Mouse (Mus musculus) lung, adult 2 months (tissue): ENCODE measurements around the gene Rbp1. TPM values are rescaled to one million over a fixed set of nuclear protein-coding genes. Genes with fewer than 3 reads are reported as not detected.

Source experiments
- DNase-seq: peaks from one replicate; pipeline ENCODE4 v3.0.0; 2022
- H3K4me1 ChIP-seq: fragments of 200-500 bp; 2 replicates; pipeline ENCODE4 v1.6.1; 2011; ENCODE audit warnings: low read length; ENCODE audit not compliant: control insufficient read depth, insufficient read depth
- H3K4me3 ChIP-seq: fragments of 200-500 bp; replicated peaks from 2 replicates; pipeline ENCODE3; 2011; ENCODE audit warnings: low read depth, mild to moderate bottlenecking, control low read depth, low read length; ENCODE audit errors: extremely low read depth
- CTCF ChIP-seq: fragments of 200-500 bp; IDR thresholded peaks from 2 replicates; pipeline ENCODE4 v1.5.1; 2011; ENCODE audit warnings: mild to moderate bottlenecking, low read length, control low read depth; ENCODE audit not compliant: insufficient read depth
- POLR2A ChIP-seq: fragments of 200-500 bp; IDR thresholded peaks from 2 replicates; pipeline ENCODE4 v1.6.1; 2011; ENCODE audit warnings: low read depth, mild to moderate bottlenecking, control low read depth, low read length, borderline replicate concordance; ENCODE audit errors: extremely low read depth
- WGBS: fragments of 180-500 bp; shearing (Covaris S2); methylation state at CpG from one replicate; pipeline ENCODE4 v1.1.7; 2018; 5-methylcytosine and 5-hydroxymethylcytosine counted together
- polyA plus RNA-seq: library from polyadenylated mRNA; depleted of rRNA; stranded (reverse); fragments of >200 nt; gene quantifications from 2 replicates; pipeline ENCODE4 v1.2.3, GENCODE M21; 2012; rRNA removed

Gene Rbp1
- 14.5 and 19.4 TPM in 2 replicates for polyA plus RNA-seq

DNA sequence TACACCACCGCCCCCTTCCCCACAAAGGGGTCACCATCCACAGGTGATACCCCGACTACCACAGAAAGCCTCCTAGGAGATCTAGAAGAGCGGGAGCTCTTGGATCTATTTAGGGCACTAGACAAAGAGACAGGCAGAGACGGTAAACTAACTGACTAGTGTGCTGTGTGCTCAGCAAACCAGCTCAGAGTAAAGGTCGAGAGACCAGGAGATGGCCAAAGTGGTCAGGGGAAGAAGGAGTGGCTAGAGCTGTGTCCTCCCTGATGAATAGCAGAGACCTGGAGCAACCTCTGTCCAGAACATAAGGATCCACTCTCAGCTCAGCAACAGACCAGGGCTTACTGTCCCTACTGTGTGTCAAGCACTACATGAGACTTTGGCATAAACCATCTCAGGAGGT lies at the start of gene Rbp1:
Gene Rbp1, plus strand, starts transcription at position 306 of the 400 bp plus-strand sequence.
- no peak within 1 kb of the TSS for H3K4me3 ChIP-seq
- no peaks in the 10 kb centered on the region for H3K4me1 ChIP-seq
- TF ChIP-seq POLR2A (no peak), CTCF (no peak)
- 79% methylated on average over 5 of the region's 5 CpGs for WGBS
- DNase-seq = no peak

DNA sequence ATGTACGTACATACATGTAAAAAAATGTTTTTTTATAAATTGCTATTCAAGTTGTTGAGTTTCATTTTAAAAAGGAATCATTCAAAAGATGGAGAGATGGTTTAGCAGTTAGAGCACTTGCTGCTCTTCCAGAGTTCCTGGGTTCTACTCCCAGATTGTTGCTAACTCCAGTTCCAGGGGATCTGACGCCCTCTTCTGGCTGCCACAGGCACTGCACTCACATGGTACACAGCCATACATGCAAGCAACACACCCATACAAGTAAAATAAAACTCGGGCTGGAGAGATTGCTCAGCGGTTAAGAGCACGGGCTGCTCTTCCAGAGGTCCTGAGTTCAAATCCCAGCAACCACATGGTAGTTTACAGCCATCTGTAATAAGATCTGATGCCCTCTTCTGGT lies 49.4 kb upstream of the Rbp1 start:
- no peak for DNase-seq
- WGBS = 90% methylated on average over 5 of the region's 5 CpGs
- TF ChIP-seq CTCF = no peak
- no peak for TF ChIP-seq POLR2A
- H3K4me3 ChIP-seq = no peak overlapping the region
- no peaks in the 10 kb centered on the region for H3K4me1 ChIP-seq

DNA sequence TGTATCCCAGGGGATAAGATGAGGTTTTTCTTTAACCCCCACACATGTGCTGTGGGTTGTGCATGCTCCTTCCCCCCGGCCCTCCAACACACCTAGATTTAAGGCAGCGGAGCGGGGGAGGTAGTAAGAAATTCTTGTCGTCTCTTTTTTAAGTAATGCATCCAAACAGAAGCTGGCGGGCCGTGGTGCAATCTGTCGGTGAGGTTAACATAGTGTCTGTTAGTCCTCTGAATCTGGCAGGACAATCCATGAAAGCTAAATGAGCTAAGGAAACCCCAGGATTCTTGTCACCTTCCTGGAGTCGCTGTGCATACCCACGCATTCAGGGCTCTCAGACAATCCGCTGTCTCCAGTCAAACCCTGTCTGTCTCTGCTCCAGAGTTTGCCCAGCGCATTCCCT lies 47.9 kb upstream of the Rbp1 start:
- WGBS = 80% methylated on average over 11 of the region's 11 CpGs
- TF ChIP-seq CTCF (no peak), POLR2A (no peak)
- Histone ChIP-seq H3K4me1 (no peaks in the 10 kb centered on the region), H3K4me3 (no peak overlapping the region)
- no peak for DNase-seq

DNA sequence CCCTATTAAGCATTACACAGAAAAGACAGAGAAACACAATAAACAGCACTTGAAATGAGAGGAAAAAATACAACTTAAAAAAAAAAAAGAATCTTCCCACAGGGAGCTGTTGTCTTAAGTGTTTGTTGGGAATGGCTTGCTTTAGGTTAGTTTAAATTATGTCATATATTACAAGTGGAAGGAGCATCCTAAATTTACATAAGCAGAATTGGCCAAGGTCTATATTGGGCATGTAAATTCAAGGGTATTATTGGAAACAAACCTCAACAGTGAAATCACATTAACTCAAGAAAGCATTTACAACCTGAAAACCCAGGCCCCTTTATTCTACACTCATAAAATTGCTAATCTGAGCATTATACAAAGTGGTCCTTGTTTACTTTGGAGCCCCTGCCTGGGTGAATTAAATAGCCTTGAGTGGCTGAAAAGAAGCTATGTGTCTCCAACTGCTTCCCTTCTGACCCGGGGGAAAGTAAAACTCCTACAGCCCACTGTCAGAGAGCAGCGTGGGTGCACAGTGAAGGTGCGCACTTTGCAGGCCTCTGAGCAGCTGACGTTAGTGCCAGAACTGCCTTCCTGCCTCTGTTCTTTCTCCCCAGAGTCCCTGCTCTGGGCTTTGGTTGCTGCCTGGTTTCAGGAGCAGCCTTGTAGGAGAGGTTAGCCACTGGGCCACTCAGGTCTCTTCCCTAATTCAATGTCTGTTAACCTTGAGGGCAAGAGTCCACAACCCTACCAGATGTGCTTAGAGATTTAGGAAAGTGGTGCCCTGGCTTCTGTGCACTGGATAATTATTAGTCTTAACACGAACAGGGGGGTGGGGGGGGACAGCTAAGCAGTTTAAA lies 47.2 kb upstream of the Rbp1 start:
- TF ChIP-seq CTCF (no peak), POLR2A (no peak)
- H3K4me1 ChIP-seq = no peaks in the 10 kb centered on the region
- no peak overlapping the region for H3K4me3 ChIP-seq
- no peak for DNase-seq
- WGBS = 69% methylated on average over 5 of the region's 5 CpGs

DNA sequence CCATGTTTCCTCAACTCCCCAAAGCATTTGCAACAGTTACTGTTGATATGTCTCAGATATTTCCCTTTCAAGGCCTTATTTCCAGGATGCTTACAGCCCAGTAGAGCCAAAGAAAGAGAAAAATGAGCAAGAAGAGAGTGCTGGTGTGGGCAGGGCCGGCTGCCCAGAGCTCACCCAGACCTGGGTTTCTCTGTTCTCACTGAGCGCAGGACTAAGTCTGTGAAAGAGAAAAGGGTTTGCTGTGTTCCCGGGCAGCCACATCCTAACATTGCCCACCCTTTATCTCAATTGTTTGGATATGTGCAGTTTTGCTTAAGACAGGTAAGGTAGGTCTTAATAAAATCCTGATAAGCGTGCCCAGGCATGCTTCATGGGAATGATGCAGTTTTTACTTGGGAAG lies 43.0 kb upstream of the Rbp1 start:
- no peaks in the 10 kb centered on the region for H3K4me1 ChIP-seq
- WGBS = 80% methylated on average over 4 of the region's 4 CpGs
- no peak for DNase-seq
- no peak overlapping the region for H3K4me3 ChIP-seq
- TF ChIP-seq POLR2A = no peak
- no peak for TF ChIP-seq CTCF

DNA sequence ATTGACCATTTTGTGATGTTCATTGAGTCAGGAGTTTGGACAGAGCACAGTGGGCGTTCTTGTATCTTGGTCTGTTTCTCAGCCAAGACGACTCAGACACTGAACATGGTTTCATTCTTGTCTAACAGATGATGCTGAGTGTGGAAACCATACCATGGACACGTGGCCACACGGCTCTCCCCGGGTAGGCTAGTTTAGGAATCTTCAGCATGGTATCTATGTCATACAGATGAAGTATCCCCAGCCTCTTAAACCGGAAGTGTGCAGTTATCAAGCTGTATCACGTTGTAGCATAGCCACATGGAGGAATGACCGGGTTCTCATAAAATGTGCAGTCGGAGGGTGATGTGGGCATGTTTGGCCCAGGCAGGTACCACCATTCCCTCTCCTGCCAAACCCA lies 42.2 kb upstream of the Rbp1 start:
- H3K4me3 ChIP-seq = no peak overlapping the region
- H3K4me1 ChIP-seq = no peaks in the 10 kb centered on the region
- no peak for TF ChIP-seq POLR2A
- no peak for TF ChIP-seq CTCF
- 89% methylated on average over 9 of the region's 9 CpGs for WGBS
- DNase-seq = no peak

DNA sequence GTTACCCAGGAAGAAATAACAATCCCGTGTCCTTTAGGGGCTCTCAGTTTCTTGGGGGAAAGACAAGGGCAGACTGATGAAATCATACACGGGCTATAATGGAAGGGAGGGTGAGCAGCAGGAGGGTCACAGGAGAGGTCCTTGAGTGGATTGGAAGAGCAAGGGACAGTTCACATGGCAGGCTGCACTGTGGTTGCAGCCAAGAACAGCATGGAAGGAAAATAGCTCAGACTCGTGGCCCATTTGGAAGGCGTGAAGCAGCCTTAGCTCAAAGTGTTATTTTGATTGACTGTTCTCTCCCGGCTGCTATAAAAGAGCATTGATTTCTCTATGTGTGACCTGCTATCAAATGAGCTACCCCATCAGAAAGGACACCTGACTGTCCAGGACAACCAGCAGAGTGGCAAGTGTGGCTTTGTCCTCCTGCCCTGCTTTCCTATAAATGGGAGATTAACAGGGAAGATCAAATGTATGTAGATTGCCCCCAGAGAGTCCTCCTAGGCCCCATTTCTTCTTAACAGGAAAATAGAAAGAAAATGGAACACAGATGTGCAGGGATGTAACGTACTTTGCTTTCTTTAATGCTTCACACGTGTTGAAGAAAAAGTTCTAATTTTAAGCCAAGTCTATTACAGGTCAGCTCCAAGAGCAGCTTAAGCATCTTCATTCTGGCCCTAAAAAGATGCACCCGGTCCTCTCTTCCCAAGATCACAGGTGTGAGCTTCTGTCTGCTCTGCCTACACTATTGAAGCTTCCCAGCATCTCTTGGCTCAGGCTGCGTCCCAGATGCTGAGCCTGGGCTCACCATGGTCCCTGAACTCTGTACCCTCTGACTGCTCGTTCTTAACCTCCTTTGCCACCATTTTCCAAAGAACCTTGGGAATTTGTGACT lies 34.8 kb upstream of the Rbp1 start:
- H3K4me1 ChIP-seq = no peaks in the 10 kb centered on the region
- TF ChIP-seq CTCF (no peak), POLR2A (no peak)
- no peak for DNase-seq
- no peak overlapping the region for H3K4me3 ChIP-seq
- 73% methylated on average over 10 of the region's 10 CpGs for WGBS

DNA sequence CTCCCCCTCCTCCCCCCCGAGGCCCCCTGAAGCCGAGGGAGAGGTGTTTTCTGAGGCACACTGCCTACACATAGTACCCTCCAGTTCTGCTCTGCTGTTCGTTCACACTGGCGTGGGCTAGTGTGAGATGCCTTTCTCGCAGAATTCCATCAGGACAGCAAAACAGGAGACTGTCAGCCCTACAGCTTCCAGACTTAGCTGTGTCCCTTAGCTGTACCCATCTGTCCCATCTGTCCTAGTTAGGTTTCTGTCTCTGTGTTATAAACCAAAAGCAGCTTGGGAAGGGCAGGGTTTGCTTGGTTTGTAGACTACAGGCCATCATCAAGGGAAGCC lies 34.2 kb upstream of the Rbp1 start:
- TF ChIP-seq CTCF = no peak
- TF ChIP-seq POLR2A = no peak
- WGBS = 85% methylated on average over 5 of the region's 5 CpGs
- Histone ChIP-seq H3K4me1 (no peaks in the 10 kb centered on the region), H3K4me3 (no peak overlapping the region)
- DNase-seq = no peak

DNA sequence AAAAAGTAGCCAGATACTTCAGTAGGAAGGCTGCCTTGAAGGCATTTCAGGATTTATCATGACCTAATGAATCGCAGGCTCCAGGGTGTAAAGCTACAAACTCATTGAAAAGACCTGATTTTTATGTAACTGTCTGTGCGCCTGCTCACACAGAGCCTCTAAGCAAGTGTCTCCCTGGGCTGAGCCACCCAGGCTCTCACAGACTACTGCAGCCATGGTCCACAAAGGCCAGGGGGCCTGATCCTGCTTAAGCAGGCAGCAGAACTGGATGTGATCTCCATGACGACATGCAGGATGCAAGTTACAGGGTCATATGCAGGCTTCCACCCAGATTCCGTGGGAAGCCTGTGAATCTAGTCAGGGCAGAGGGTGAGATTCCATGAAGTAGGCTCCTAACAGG lies 29.3 kb upstream of the Rbp1 start:
- H3K4me3 ChIP-seq = no peak overlapping the region
- 82% methylated on average over 4 of the region's 4 CpGs for WGBS
- no peak for DNase-seq
- H3K4me1 ChIP-seq = no peaks in the 10 kb centered on the region
- TF ChIP-seq POLR2A (no peak), CTCF (no peak)

DNA sequence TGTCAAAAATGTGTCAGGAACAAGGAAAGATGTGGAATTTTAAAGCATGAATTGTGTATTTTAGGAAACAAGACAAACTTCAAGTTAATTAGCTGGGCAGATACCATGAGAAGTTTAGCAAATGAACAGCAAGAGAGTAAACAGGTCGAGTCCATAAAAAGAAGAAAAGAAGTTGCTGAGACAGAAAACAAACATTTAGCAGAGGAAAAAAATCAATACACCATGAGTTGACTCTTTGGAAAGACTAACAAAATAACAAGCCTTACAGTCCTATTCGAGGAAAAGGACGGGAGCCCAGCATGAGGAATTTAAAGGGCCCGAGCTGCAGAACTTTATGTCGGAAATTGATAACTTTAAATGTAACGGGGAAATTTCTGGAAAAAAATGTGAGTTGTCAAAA lies 25.6 kb upstream of the Rbp1 start:
- no peak for TF ChIP-seq POLR2A
- TF ChIP-seq CTCF = no peak
- 75% methylated on average over 6 of the region's 6 CpGs for WGBS
- no peak for DNase-seq
- H3K4me3 ChIP-seq = no peak overlapping the region
- no peaks in the 10 kb centered on the region for H3K4me1 ChIP-seq
